Mouse (Mus musculus): ENCODE data around the gene Kbtbd13.
"Not testable (repeated sequence)": the region's sequence is repeated elsewhere in the genome, so short reads cannot be mapped to it uniquely, and the experiment has no call there.

The Kbtbd13 gene

GRCm38 (mm10) chr9:65347112-65347850, 44.2 kb downstream of the Kbtbd13 start:
- DNase-seq = no peak

GRCm38 (mm10) chr9:65346476-65347111, 44.9 kb downstream of the Kbtbd13 start:
- DNase-seq = peak; percentile 65

- peak; percentile 95 to 97 for DNase-seq
Observed at GRCm38 (mm10) chr9:65345854-65346475, 45.5 kb downstream of the Kbtbd13 start, which contains the start of gene Pdcd7. Gene Pdcd7 (plus strand): TSS chr9:65346104.

- not testable (repeated sequence) for DNase-seq
Observed at GRCm38 (mm10) chr9:65345439-65345838, 46.0 kb downstream of the Kbtbd13 start.

GRCm38 (mm10) chr9:65340414-65340813, 51.0 kb downstream of the Kbtbd13 start:
- DNase-seq = no peak

- DNase-seq = no peak
Observed at GRCm38 (mm10) chr9:65339146-65339545, 52.3 kb downstream of the Kbtbd13 start.
